Mouse (Mus musculus): Measurements from ENCODE around the gene Fbxw11.

DNA sequence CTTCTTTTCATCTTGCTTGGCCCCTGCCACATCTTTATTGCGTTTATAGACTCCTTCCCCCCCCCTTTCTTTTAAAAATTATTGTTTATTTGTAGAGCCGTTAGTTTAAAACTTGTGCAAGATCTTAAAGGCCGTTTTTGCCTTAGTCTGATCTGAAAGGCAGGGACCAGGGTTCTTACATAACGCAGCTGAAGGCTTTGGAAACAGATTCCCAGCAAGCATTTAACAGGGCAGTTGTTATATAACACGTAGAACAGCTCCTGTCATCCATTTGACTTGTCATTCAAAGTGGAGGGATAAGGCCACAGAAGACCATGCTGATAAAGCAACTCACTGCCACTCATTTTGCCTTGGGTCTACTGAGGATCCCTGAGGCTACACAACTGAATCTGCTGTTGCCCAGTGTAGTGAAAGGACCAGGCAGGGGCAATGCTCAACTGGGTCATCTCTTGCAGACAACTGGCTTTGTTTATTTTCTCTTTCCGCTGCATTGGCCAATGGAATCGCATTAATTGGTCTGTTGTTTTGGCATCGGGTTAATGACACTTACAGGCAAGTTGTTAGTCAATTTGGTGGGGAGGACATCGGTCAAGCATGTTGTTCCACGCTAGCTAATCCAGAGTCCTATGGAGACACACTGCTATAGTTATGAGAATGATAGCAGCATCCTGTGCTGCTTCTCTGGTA, 152.4 kb downstream of the Fbxw11 start:
- no peak for TF ChIP-seq CTCF (IDR thresholded peaks at IDR 0.05)
- no peak for TF ChIP-seq EP300 (IDR thresholded peaks at IDR 0.05; ENCODE audit: insufficient read depth, low read depth, low read length)

Data from heart, adult 2 months (tissue).